Mouse (Mus musculus) liver, embryonic 16.5 days (tissue): ENCODE measurements around the gene Slc39a11. TPM values are rescaled to one million over a fixed set of nuclear protein-coding genes. Genes with fewer than 3 reads are reported as not detected.

Source experiments
- ATAC-seq: fragments of 200-750 bp; cut with Nextera tagmentation; 2 replicates; pipeline ENCODE4 v1.8.0; 2017; ENCODE audit warnings: low read depth, mild to moderate bottlenecking, moderate number of reproducible peaks, moderate library complexity
- H3K27ac ChIP-seq: fragments of 300-500 bp; sonication (generic); 2 replicates; pipeline ENCODE4 v1.5.1; 2014; ENCODE audit warnings: mild to moderate bottlenecking, low read length
- H3K27me3 ChIP-seq: fragments of 300-500 bp; sonication (generic); 2 replicates; pipeline ENCODE4 v1.6.1; 2014; ENCODE audit warnings: low read depth, low read length, mixed read lengths; ENCODE audit not compliant: control insufficient read depth, insufficient read depth
- H3K36me3 ChIP-seq: fragments of 300-500 bp; sonication (generic); 2 replicates; pipeline ENCODE4 v1.6.1; 2014; ENCODE audit warnings: mild to moderate bottlenecking; ENCODE audit not compliant: control insufficient read depth, insufficient read depth
- H3K4me1 ChIP-seq: fragments of 300-500 bp; sonication (generic); 2 replicates; pipeline ENCODE4 v1.6.1; 2014; ENCODE audit warnings: low read depth, low read length, mixed read lengths; ENCODE audit not compliant: control insufficient read depth
- H3K4me2 ChIP-seq: fragments of 300-500 bp; sonication (generic); 2 replicates; pipeline ENCODE4 v1.6.1; 2014; ENCODE audit warnings: low read depth, low read length, mixed read lengths
- H3K4me3 ChIP-seq: fragments of 300-500 bp; sonication (generic); 2 replicates; pipeline ENCODE4 v1.5.1; 2014; ENCODE audit warnings: low read depth, mild to moderate bottlenecking, low read length
- H3K9ac ChIP-seq: fragments of 300-500 bp; sonication (generic); 2 replicates; pipeline ENCODE4 v1.6.1; 2014; ENCODE audit warnings: low read depth, low read length
- H3K9me3 ChIP-seq: fragments of 300-500 bp; sonication (generic); replicated peaks from 2 replicates; pipeline ENCODE4 v1.6.1; 2016; ENCODE audit warnings: low read length; ENCODE audit not compliant: control insufficient read depth
- WGBS: fragments of 180-500 bp; shearing (Covaris S2); extraction: QIAGEN DNeasy Blood & Tissue Kit; methylation state at CpG from one replicate; pipeline ENCODE4 v1.1.7; 2014; ENCODE audit not compliant: insufficient replicate concordance; 5-methylcytosine and 5-hydroxymethylcytosine counted together
- polyA plus RNA-seq: library from polyadenylated mRNA; unstranded; fragments of >200 nt; fragmentation: Nextera tagmentation; extraction: Ambion mirVana; gene quantifications from 2 replicates; pipeline ENCODE4 v1.2.1, GENCODE M21; 2015

The Slc39a11 gene
- polyA plus RNA-seq, 1 experiment from 2014 or later = 14.1 TPM

DNA sequence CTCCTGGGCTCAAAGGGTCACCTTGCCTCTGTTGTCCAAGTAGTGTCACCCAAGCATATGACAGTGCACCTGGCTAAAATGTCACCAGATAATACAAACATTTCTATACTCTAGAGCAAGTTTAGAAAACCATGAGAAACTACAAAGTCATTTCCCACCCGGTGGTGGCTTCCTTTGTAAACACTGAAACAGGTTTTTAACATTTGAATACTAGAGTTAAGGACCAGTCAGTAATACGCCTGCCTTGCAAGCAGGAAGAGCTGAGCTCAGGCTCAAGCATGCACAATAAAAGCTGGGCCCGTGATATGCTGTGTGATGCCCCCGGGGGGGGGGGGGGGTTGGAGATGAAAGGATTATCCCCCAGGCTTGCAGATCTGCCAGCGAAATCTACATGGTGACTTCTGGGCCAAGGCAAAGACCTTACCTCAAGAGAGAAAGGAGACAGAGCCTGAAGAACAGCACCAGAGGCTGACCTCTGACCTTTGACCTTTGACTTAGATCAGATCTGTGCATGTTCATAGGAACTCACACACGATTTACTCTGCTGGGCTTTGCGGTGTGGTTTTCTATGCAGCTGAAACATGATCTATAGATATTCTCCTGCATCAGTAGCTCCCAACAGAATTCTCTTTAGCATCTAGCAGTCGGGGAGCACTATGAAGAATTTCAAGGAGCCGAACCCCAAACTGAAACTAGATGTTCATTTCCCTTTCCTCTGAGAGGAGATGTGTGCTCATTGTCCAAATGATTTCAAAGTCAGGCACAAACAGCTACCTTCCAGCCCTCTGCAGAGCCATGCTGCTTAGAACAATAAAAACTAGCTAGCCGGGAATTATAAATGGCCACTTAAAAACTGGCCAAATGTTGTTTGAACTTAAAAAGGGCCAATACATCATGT lies 267.0 kb downstream of the Slc39a11 start:
- H3K9ac ChIP-seq = no peak overlapping the region
- no peak for ATAC-seq
- no peaks in the 10 kb centered on the region for H3K9me3 ChIP-seq
- WGBS = 56% methylated on average over 10 of the region's 10 CpGs
- H3K36me3 ChIP-seq = no peaks in the 10 kb centered on the region
- no peak overlapping the region for H3K27ac ChIP-seq
- no peak overlapping the region for H3K4me3 ChIP-seq
- no peaks in the 10 kb centered on the region for H3K27me3 ChIP-seq
- no peak overlapping the region for H3K4me2 ChIP-seq
- no peaks in the 10 kb centered on the region; the same call in 1 of the 2 replicates for H3K4me1 ChIP-seq

DNA sequence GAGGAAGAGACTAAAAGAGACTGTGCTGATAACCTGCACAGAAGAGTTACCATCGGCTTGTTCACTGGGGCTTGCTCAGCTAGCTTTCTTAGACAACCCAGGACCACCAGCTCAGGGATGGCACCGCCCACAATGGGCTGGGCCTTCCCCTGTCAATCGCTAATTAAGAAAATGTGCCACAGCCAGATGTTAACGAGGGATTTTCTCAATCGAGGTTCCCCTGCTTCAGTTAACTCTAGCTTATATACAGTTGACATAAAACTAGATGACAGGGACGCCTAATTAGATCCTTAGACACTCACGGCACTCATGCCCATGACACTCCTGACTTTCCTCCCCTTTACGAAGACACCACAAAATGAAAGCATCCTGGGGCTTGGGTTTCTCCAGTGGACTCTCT lies 268.3 kb downstream of the Slc39a11 start:
- Histone ChIP-seq H3K27me3 (no peaks in the 10 kb centered on the region), H3K27ac (no peak overlapping the region), H3K4me2 (no peak overlapping the region), H3K9ac (no peak overlapping the region), H3K9me3 (no peaks in the 10 kb centered on the region), H3K4me3 (no peak overlapping the region), H3K36me3 (no peaks in the 10 kb centered on the region), H3K4me1 (no peaks in the 10 kb centered on the region; the same call in 1 of the 2 replicates)
- WGBS = 62% methylated on average over 8 of the region's 8 CpGs
- no peak for ATAC-seq

DNA sequence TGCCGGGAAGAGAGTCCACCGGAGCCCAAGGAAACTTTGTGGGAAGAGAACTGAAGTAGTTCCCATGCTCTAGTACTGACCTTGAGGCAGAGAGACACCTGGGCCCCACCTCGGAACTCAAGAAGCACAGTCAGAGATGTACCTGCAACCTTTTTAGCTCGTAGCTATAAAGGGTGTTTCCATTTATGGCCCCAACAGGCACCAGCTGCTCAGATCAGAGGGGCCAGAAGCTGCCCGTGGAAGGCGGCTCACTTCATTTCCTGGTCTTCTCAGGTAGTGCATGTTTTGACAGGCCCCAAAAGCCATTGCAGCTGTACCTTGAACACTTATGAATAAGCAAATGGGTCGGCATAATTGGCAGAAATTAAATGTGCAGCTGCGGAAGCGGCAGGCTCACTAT lies 271.0 kb downstream of the Slc39a11 start:
- no peak overlapping the region for H3K27ac ChIP-seq
- H3K4me3 ChIP-seq = no peak overlapping the region
- WGBS = 76% methylated on average over 9 of the region's 9 CpGs
- H3K9ac ChIP-seq = no peak overlapping the region
- ATAC-seq = no peak
- H3K9me3 ChIP-seq = no peaks in the 10 kb centered on the region; the same call in 1 of the 2 replicates
- no peaks in the 10 kb centered on the region for H3K36me3 ChIP-seq
- no peaks in the 10 kb centered on the region; the same call in 1 of the 2 replicates for H3K4me1 ChIP-seq
- no peak overlapping the region for H3K4me2 ChIP-seq
- no peaks in the 10 kb centered on the region for H3K27me3 ChIP-seq

DNA sequence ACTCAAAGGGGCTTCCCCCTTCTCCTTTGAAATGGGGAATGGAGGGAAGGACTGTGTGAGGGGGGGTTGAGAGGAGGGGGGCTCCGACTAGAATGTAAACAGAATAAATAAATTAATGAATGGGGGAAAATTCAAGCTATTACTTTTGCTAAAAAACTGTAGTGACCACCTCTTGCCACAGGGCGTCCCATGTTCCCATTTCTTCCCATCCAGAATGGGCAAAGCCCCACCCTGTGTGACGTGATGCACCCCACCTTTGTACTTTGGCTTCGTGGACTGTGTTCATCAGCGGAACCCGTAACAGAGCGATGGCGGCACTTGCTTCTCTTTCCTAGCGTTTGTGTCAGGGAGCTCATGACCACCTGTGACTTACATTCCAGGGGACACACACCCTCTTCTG lies 273.8 kb downstream of the Slc39a11 start:
- H3K27me3 ChIP-seq = no peaks in the 10 kb centered on the region
- H3K4me2 ChIP-seq = no peak overlapping the region
- no peaks in the 10 kb centered on the region; the same call in 1 of the 2 replicates for H3K9me3 ChIP-seq
- no peaks in the 10 kb centered on the region for H3K4me1 ChIP-seq
- ATAC-seq = no peak
- no peaks in the 10 kb centered on the region for H3K36me3 ChIP-seq
- 82% methylated on average over 9 of the region's 9 CpGs for WGBS
- no peak overlapping the region for H3K9ac ChIP-seq
- H3K27ac ChIP-seq = no peak overlapping the region
- no peak overlapping the region for H3K4me3 ChIP-seq

DNA sequence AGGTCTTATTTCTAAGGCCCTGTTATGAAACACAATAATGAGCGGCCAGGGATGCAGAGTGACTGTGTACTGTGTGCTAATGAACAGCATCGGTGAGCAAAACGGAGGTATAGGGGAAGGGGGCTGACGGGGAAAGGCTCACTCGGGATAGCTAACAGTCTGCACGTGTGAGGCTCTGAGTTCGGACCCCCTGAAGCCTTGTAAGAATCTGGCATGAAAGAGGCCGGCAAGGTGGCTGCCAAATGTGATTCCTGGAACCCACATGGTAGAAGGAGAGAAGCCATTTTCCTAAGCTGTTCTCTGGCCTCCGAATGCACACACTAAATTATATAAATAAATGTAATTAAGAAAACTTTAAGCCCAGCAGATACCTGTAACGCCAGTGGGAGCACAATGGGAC lies 276.0 kb downstream of the Slc39a11 start:
- H3K27ac ChIP-seq = no peak overlapping the region
- no peak overlapping the region for H3K4me2 ChIP-seq
- WGBS = 82% methylated on average over 10 of the region's 10 CpGs

DNA sequence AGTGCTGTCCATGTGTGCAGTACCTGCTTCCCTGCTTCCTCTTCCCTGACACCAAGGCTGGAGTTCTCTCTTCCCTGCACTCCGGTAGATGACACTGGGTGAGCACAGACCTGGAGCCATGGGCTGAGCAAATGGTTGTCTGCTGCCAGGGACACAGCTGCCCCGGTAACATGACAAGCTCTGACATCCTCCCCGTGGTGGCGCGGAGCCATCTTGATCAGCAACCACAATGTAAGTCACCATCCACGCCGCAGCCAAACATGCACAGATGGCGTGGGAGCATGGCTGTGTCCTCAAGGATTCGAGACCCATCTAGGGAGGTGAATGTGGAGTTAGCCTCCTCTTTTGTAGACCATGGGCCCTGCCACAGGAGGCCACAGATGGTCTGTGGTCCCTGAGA lies 276.5 kb downstream of the Slc39a11 start:
- Histone ChIP-seq H3K4me1 (no peaks in the 10 kb centered on the region), H3K9me3 (no peaks in the 10 kb centered on the region; the same call in 1 of the 2 replicates), H3K4me3 (no peak overlapping the region), H3K36me3 (no peaks in the 10 kb centered on the region), H3K9ac (no peak overlapping the region), H3K27ac (no peak overlapping the region), H3K4me2 (no peak overlapping the region), H3K27me3 (no peaks in the 10 kb centered on the region)
- no peak for ATAC-seq
- 85% methylated on average over 9 of the region's 9 CpGs for WGBS

More for the DNA sequence above, 276.0 kb downstream of the Slc39a11 start:
- H3K27me3 ChIP-seq = no peaks in the 10 kb centered on the region
- H3K9ac ChIP-seq = no peak overlapping the region
- H3K4me3 ChIP-seq = no peak overlapping the region
- ATAC-seq = no peak
- H3K36me3 ChIP-seq = no peaks in the 10 kb centered on the region
- H3K9me3 ChIP-seq = no peaks in the 10 kb centered on the region; the same call in 1 of the 2 replicates
- no peaks in the 10 kb centered on the region for H3K4me1 ChIP-seq

DNA sequence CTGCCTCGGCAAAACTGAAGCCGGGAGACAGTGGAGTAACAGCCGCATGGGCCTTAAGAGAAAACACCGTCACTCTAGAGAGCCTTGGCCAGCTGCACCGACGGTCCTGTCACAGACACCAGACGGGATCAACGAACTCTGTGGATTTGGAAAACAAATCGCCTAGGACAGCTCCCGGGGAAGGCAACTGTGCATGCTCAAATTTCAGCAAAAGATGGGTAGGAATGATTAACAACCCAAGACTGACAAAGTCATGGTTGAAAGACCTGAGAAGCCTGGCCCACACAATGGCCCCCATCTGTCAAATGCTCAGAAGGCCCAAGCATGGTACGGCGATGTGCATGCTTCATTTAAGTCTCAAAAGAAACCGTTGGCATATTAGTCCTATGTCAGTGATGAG lies 281.8 kb downstream of the Slc39a11 start:
- Histone ChIP-seq H3K27me3 (no peaks in the 10 kb centered on the region), H3K4me2 (no peak overlapping the region), H3K27ac (no peak overlapping the region), H3K36me3 (no peaks in the 10 kb centered on the region), H3K9ac (no peak overlapping the region), H3K4me1 (no peaks in the 10 kb centered on the region), H3K4me3 (no peak overlapping the region), H3K9me3 (no peaks in the 10 kb centered on the region)
- 73% methylated on average over 13 of the region's 13 CpGs for WGBS
- no peak for ATAC-seq

DNA sequence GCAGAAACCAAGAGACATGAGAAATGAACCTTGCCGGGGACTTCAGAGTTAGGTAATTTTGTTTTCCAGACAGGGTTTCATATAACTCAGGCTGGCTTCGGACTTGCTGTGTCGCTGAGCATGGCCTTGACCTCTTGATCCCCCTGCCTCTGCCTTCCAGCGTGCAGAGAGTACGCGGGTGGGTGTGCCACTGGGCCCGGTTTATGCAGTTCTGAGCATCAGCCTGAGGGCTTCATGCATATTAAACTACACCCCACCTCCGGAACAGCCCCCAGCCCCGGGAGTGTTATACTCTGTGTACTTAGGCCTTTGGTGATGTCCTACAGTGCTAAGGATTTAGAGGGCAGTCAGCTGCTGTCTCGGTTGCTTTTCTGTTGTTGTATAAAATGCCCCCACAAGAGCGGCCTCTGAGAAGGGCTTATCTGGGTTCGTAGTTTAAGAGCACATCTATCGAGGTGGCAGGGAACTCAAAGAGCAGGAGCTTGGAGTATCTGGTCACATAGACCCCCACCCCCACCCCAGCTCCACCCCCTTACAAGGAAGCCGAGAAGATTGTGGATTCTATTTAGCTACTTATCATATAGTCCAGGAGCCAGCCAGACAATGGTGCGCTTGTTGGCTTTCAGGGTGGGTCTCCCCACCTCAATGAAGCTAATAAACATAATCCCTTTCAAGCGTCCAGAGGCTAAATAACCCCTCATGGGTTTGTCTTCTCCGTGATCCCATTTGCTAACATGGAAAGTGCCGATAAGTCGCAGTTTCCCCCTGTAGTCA lies 283.4 kb downstream of the Slc39a11 start:
- ATAC-seq = no peak
- no peaks in the 10 kb centered on the region for H3K9me3 ChIP-seq
- H3K27ac ChIP-seq = no peak overlapping the region
- H3K4me2 ChIP-seq = no peak overlapping the region
- WGBS = 65% methylated on average over 19 of the region's 19 CpGs
- no peaks in the 10 kb centered on the region for H3K4me1 ChIP-seq
- no peaks in the 10 kb centered on the region for H3K36me3 ChIP-seq
- no peak overlapping the region for H3K9ac ChIP-seq
- H3K27me3 ChIP-seq = no peaks in the 10 kb centered on the region
- no peak overlapping the region for H3K4me3 ChIP-seq

DNA sequence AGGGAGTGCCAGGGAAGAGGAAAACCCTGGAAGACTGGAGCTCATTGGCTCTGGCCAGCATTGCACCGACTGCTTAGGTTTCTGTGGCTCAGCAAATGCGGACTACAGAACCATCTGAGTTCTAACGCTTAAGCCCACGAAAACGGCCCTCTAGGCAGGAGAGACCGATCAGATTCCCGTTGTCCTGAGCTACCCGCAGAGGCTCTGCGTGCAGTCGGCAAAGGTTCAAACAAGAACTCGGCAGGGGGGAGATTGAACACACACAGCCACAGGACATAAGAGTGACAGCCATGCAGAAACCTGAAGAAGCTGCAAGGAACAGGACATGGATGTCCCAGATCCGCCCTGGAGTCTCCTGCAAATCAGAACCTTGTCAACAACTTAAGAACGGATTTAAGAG lies 286.1 kb downstream of the Slc39a11 start:
- H3K9me3 ChIP-seq = no peaks in the 10 kb centered on the region
- H3K9ac ChIP-seq = no peak overlapping the region
- no peak overlapping the region for H3K4me2 ChIP-seq
- H3K27me3 ChIP-seq = no peaks in the 10 kb centered on the region
- H3K27ac ChIP-seq = no peak overlapping the region
- no peaks in the 10 kb centered on the region for H3K36me3 ChIP-seq
- no peaks in the 10 kb centered on the region for H3K4me1 ChIP-seq
- ATAC-seq = no peak
- no peak overlapping the region for H3K4me3 ChIP-seq
- WGBS = 68% methylated on average over 13 of the region's 13 CpGs
